Mouse (Mus musculus) erythroid progenitor cell, adult 5-6 weeks (primary cell): Measurements from ENCODE around the gene Vamp3. TPM values are rescaled to one million over a fixed set of nuclear protein-coding genes. Genes with fewer than 3 reads are reported as not detected.

Experiments
- ATAC-seq: replicated peaks from 2 replicates; pipeline ENCODE4 v1.8.0; 2016; ENCODE audit warnings: moderate number of reproducible peaks, mild to moderate bottlenecking, moderate TSS enrichment, inconsistent platforms; ENCODE audit not compliant: poor library complexity, low FRiP score, severe bottlenecking
- total RNA-seq, 2 experiments: library from RNA; stranded (forward) in 1 of 2; stranded (reverse) in 1 of 2; fragments of 150-400 nt in 1 of 2; fragments of 186-747, 209-891 nt in 1 of 2; gene quantifications; 2 replicates each; pipeline versions ENCODE4 v1.2.3 to v1.2.4; 2015 to 2017; ENCODE audit warnings: low replicate concordance in 2 of 2

The Vamp3 gene
- 73.8 and 73.9 TPM in 2 replicates for total RNA-seq (2015; ENCODE audit: low replicate concordance)
- 29.7 and 52.1 TPM in 2 replicates for total RNA-seq (2017; ENCODE audit: low replicate concordance)

GRCm38 (mm10) chr4:151057347-151058321 lies at the start of gene Vamp3:
Gene Vamp3, minus strand, starts transcription at chr4:151057963.
- ATAC-seq: peak; percentile 98

- ATAC-seq: no peak
Observed at GRCm38 (mm10) chr4:151106468-151106867, 48.7 kb upstream of the Vamp3 start.

GRCm38 (mm10) chr4:151105886-151106285 lies 48.1 kb upstream of the Vamp3 start:
- ATAC-seq: no peak

GRCm38 (mm10) chr4:151104147-151104546 lies 46.4 kb upstream of the Vamp3 start:
- no peak for ATAC-seq

GRCm38 (mm10) chr4:151103646-151104045 lies 45.9 kb upstream of the Vamp3 start:
- no peak for ATAC-seq

- ATAC-seq: no peak
Observed at GRCm38 (mm10) chr4:151097104-151097438, 39.3 kb upstream of the Vamp3 start.

- no peak for ATAC-seq
Observed at GRCm38 (mm10) chr4:151096334-151097103, 38.8 kb upstream of the Vamp3 start.

- no peak for ATAC-seq
Observed at GRCm38 (mm10) chr4:151095207-151095606, 37.4 kb upstream of the Vamp3 start.

- no peak for ATAC-seq
Observed at GRCm38 (mm10) chr4:151089270-151089669, 31.5 kb upstream of the Vamp3 start, which contains the start of gene Gm13090. Gene Gm13090, plus strand, starts transcription at chr4:151089570.

- ATAC-seq: no peak
Observed at GRCm38 (mm10) chr4:151088819-151089218, 31.1 kb upstream of the Vamp3 start.

- no peak for ATAC-seq
Observed at GRCm38 (mm10) chr4:151087358-151087757, 29.6 kb upstream of the Vamp3 start.

GRCm38 (mm10) chr4:151083027-151083426 lies 25.3 kb upstream of the Vamp3 start:
- ATAC-seq: no peak

GRCm38 (mm10) chr4:151081977-151082376 lies 24.2 kb upstream of the Vamp3 start:
- no peak for ATAC-seq

GRCm38 (mm10) chr4:151081355-151081754 lies 23.6 kb upstream of the Vamp3 start:
- ATAC-seq: no peak

- no peak for ATAC-seq
Observed at GRCm38 (mm10) chr4:151074817-151075216, 17.1 kb upstream of the Vamp3 start.

- ATAC-seq: peak; percentile 73; the same call in 1 of the 2 replicates
Observed at GRCm38 (mm10) chr4:151073108-151073744, 15.5 kb upstream of the Vamp3 start.

- no peak for ATAC-seq
Observed at GRCm38 (mm10) chr4:151070962-151071361, 13.2 kb upstream of the Vamp3 start.

- no peak for ATAC-seq
Observed at GRCm38 (mm10) chr4:151068751-151069150, 11.0 kb upstream of the Vamp3 start.

- no peak for ATAC-seq
Observed at GRCm38 (mm10) chr4:151059566-151059965, 1.8 kb upstream of the Vamp3 start.

GRCm38 (mm10) chr4:151058634-151059033 lies 871 bp upstream of the Vamp3 start:
- ATAC-seq: no peak
